Mouse (Mus musculus) regulatory T cell (primary cell): Measurements from ENCODE around the gene Pygo2.

Source experiments
- in situ Hi-C: fragments of 300-600 bp; cut with MboI, MseI; formaldehyde crosslinking; loops from one replicate; pipeline ENCODE4 v1.15.1; 2025; ENCODE audit warnings: high pct_unique_total_duplicates

Pygo2 gene

GRCm38 (mm10) chr3:89455786-89456285 is 25.8 kb downstream of the Pygo2 start:
- in situ Hi-C loops = no loop called here

GRCm38 (mm10) chr3:89456726-89457665 is 27.0 kb downstream of the Pygo2 start:
- in situ Hi-C loops = no loop called here

- in situ Hi-C loops = no loop called here
These were observed 28.5 kb downstream of the Pygo2 start for GRCm38 (mm10) chr3:89458372-89458964.

- in situ Hi-C loops = no loop called here
These were observed 29.2 kb downstream of the Pygo2 start for GRCm38 (mm10) chr3:89458965-89459807.

- in situ Hi-C loops = no loop called here
These were observed 38.3 kb downstream of the Pygo2 start for GRCm38 (mm10) chr3:89468268-89468667.

- in situ Hi-C loops = no loop called here
These were observed 42.3 kb downstream of the Pygo2 start for GRCm38 (mm10) chr3:89472280-89472679.

GRCm38 (mm10) chr3:89473838-89474237 is 43.8 kb downstream of the Pygo2 start:
- in situ Hi-C loops = no loop called here

GRCm38 (mm10) chr3:89479055-89479454 is 49.0 kb downstream of the Pygo2 start:
- in situ Hi-C loops = no loop called here

- in situ Hi-C loops = loop anchor here (5.0 to 10.0 kb wide), 3 partner anchors 34 to 164 kb away; partner anchors contain the start of gene Adam15
These were observed 51.5 kb downstream of the Pygo2 start for GRCm38 (mm10) chr3:89481488-89481887.

GRCm38 (mm10) chr3:89482249-89482648 is 52.2 kb downstream of the Pygo2 start:
- in situ Hi-C loops = loop anchor here (5.0 to 10.0 kb wide), 3 partner anchors 35 to 165 kb away; partner anchors contain the start of gene Adam15
